Mouse (Mus musculus): ENCODE results near the gene Pkd1l2. TPM values are rescaled to one million over a fixed set of nuclear protein-coding genes. Genes with fewer than 3 reads are reported as not detected.

Gene Pkd1l2
- polyA plus RNA-seq, 1 experiment from 2014 or later = 0.06 TPM

DNA sequence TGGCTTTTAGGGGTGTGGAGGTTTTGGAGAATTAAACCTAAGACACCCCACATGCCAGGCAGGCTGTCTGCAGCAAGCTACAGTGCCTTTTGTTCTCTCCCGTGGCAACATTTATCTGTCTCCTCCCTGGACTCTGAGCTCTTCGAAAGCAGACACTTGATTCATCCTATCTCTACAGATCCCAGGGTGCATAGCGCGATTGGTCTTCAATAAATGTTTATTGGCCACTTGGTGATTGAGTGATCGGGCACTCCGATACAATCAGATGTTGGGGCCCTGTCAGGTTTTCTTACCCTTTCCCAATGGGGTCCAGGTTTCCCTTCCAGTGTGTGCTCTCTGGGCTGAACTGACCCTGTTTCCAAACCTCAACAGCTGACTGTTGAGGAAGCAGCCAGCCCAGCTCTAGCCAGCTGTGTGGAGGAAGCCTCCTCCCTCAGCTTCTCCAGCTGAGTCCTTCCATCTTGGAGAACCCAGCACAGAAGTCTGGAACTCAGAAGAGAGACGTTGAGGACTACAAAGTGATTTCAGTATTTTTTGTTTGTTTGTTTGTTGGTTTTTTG is 3.8 kb downstream of the Pkd1l2 start:
- Histone ChIP-seq H3K4me1 (no peaks in the 10 kb centered on the region), H3K4me2 (replicated peaks) (no peak overlapping the region), H3K9me3 (no peaks in the 10 kb centered on the region), H3K9ac (no peak overlapping the region), H3K36me3 (no peaks in the 10 kb centered on the region), H3K4me3 (no peak overlapping the region), H3K27ac (no peak overlapping the region), H3K27me3 (replicated peaks) (no peaks in the 10 kb centered on the region)
- 80% methylated on average over 7 of the region's 7 CpGs for WGBS
- no peak for ATAC-seq (ENCODE audit: low FRiP score, low read depth)

DNA sequence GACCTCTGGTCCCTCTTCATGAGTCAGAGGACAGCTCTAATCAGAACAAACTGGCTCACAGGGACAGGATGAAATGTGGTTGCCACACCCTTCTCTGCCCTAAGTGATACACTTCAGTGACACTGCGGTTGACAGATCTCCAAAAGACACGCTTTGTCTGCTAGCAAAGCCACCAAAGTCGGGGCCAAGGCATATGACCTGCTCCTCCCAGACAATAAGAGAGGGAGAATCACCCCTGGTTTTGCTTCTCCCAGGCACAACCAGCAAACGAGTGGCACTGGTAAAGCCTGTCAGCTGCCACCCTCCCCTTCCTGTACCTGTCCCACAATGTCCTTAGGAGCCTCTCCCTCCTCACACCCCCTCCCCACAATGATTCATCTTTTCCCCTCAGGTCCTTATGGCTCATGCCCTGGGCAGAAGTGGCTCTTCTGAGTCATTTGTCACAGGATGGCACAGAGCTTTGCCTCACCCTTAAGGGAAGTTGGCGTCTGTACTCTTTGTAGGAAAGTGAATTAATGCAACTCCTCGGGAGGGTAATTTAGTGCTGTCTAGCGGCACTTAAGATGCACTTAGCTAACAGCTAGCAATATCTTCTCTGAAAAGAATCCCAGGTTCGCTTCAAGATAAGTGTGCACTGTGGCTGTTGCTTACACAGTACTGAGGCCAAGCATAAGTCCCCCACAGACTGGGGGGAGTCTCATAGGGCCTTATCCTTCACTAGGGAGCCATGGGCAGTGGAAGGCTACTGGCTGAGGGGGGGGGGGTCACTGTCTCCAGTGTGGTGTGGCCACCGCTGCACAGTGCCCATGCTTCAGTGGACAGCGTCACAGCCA is 7.7 kb downstream of the Pkd1l2 start:
- H3K27me3 ChIP-seq (replicated peaks) = no peaks in the 10 kb centered on the region
- H3K4me2 ChIP-seq (replicated peaks) = no peak overlapping the region
- no peaks in the 10 kb centered on the region for H3K9me3 ChIP-seq
- 62% methylated on average over 10 of the region's 10 CpGs for WGBS
- no peak overlapping the region for H3K9ac ChIP-seq
- no peak overlapping the region for H3K27ac ChIP-seq
- H3K4me1 ChIP-seq = no peaks in the 10 kb centered on the region
- H3K4me3 ChIP-seq = no peak overlapping the region
- ATAC-seq (ENCODE audit: low FRiP score, low read depth) = no peak
- no peaks in the 10 kb centered on the region for H3K36me3 ChIP-seq

DNA sequence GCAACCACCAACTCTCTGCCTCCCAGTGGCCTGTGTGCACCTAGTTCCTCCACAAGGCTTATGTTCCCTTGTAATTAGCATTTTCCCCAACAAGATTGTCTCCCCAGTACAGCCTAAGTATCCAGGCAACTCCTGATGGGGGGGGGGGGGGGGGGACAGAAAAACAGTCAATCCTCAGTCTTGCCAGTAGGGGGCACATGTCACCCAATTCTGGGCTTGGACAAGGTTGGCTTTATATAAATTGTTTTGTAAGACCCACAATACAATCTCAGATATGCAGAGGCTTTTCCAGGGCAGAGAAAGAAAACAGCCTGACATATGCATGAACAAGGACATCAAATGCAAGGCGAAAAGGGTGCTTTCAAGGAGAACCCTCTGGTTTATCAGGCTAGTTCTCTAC is 12.5 kb downstream of the Pkd1l2 start:
- Histone ChIP-seq H3K4me3 (no peak overlapping the region), H3K36me3 (no peaks in the 10 kb centered on the region), H3K9ac (no peak overlapping the region), H3K27ac (no peak overlapping the region), H3K4me2 (replicated peaks) (no peak overlapping the region), H3K4me1 (no peaks in the 10 kb centered on the region), H3K27me3 (replicated peaks) (no peaks in the 10 kb centered on the region), H3K9me3 (no peaks in the 10 kb centered on the region)
- WGBS = 85% methylated on average over 1 of the region's 1 CpGs
- no peak for ATAC-seq (ENCODE audit: low FRiP score, low read depth)

DNA sequence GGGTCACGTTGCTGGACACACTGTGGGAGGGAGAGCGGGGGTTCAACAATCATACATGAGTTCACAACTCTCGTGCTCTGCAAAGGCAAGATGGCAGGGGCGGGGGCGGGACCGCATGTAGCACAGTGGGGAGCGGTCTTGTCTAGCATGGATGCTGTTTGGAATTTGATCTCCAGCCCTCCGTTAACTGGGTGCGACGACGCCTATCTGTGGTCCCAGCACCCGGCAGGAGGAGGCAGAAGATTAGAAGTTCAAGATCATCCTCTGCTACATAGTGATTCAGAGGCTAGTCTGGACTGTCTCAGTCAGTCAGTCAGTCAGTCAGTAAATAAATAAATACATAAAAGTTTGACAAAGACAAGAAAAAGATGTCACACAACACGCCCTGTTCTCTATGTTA is 14.0 kb downstream of the Pkd1l2 start:
- no peaks in the 10 kb centered on the region for H3K27me3 ChIP-seq (replicated peaks)
- H3K4me2 ChIP-seq (replicated peaks) = no peak overlapping the region
- no peaks in the 10 kb centered on the region for H3K9me3 ChIP-seq
- no peaks in the 10 kb centered on the region for H3K4me1 ChIP-seq
- ATAC-seq (ENCODE audit: low FRiP score, low read depth) = no peak
- no peak overlapping the region for H3K9ac ChIP-seq
- no peak overlapping the region for H3K27ac ChIP-seq
- H3K4me3 ChIP-seq = no peak overlapping the region
- H3K36me3 ChIP-seq = no peaks in the 10 kb centered on the region
- 84% methylated on average over 13 of the region's 13 CpGs for WGBS

DNA sequence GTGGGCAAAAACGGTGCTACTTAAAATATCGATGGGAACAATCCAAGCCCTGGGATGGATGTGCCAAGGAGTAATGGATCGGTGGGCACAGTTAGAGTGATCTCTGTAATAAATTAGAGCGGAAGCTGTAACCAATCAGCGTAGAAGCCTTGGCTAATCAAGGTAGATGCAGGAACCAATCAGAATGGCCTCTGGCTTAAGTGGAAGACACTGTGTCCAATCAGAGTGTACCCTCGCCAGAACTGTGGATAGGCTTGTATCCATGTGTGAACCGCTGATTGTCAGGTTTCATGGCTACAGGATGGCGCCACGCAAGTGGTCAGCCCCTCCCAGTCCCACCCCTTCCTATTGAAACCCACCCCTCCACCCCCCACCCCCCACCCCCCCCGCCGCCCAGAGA is 14.9 kb downstream of the Pkd1l2 start:
- no peaks in the 10 kb centered on the region for H3K36me3 ChIP-seq
- H3K4me3 ChIP-seq = no peak overlapping the region
- no peaks in the 10 kb centered on the region for H3K4me1 ChIP-seq
- no peak overlapping the region for H3K4me2 ChIP-seq (replicated peaks)
- H3K27me3 ChIP-seq (replicated peaks) = no peaks in the 10 kb centered on the region
- no peak overlapping the region for H3K27ac ChIP-seq
- no peak overlapping the region for H3K9ac ChIP-seq
- WGBS = 84% methylated on average over 11 of the region's 11 CpGs
- no peak for ATAC-seq (ENCODE audit: low FRiP score, low read depth)
- H3K9me3 ChIP-seq = peaks cover 2% of the 10 kb centered on the region

DNA sequence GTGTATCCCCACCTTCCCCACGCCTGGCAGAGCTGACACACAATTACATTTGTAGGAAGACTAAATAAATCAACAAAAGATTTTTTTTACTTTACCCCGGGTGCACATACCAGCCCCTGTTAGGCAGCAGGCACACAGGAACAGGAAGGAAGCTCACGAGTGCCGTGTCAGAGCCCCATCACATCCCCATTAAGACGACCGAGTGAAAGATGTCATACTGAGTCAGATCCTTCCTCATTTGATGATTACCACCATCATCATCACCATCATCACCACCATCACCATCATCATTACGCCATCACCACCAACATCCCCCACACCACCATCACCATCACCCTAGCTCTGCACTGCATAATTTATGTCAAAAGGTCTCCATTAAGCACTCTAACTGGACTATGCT is 15.3 kb downstream of the Pkd1l2 start:
- no peak for ATAC-seq (ENCODE audit: low FRiP score, low read depth)
- 90% methylated on average over 7 of the region's 7 CpGs for WGBS
- H3K36me3 ChIP-seq = no peaks in the 10 kb centered on the region
- no peak overlapping the region for H3K4me2 ChIP-seq (replicated peaks)
- peaks cover 6% of the 10 kb centered on the region for H3K9me3 ChIP-seq
- H3K27ac ChIP-seq = no peak overlapping the region
- H3K27me3 ChIP-seq (replicated peaks) = no peaks in the 10 kb centered on the region
- no peak overlapping the region for H3K4me3 ChIP-seq
- no peaks in the 10 kb centered on the region for H3K4me1 ChIP-seq
- no peak overlapping the region for H3K9ac ChIP-seq

DNA sequence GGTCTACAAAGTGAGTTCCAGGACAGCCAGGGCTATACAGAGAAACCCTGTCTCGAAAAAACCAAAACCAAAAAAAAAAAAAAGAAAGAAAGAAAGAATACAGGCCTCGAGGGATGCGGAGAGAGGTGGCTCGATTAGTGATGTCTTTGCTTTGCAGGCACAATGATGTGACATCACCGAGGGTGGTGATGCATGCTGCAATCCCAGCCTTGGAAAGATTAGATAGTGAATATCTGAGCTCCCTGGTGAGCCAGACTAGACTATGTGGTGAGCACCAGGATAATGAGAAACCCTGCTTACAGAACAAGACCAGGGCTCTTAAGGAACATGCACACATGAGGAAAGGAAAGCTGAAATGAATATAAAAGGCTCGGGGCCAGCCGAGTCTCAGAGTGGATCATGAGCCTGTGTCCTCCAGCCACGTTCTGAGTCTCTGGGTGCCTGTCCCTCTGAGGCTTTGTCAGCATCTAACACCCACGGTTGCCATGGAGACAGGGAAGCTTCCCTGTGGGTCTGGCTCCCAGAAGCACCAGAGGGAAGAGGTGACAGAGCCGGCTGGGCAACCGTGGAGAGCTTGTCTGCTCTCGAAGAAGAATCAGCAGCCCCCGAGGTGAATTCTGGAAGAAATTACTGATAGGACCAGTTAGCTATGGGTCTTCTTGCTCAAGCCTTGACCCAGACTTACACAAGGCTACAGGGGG is 20.9 kb downstream of the Pkd1l2 start:
- Histone ChIP-seq H3K9ac (no peak overlapping the region), H3K27ac (no peak overlapping the region), H3K9me3 (peaks cover 6% of the 10 kb centered on the region), H3K4me1 (no peaks in the 10 kb centered on the region), H3K27me3 (replicated peaks) (no peaks in the 10 kb centered on the region), H3K4me3 (no peak overlapping the region), H3K4me2 (replicated peaks) (no peak overlapping the region), H3K36me3 (no peaks in the 10 kb centered on the region)
- 64% methylated on average over 13 of the region's 13 CpGs for whole genome bisulfite sequencing
- no peak for ATAC-seq (ENCODE audit: low FRiP score, low read depth)

DNA sequence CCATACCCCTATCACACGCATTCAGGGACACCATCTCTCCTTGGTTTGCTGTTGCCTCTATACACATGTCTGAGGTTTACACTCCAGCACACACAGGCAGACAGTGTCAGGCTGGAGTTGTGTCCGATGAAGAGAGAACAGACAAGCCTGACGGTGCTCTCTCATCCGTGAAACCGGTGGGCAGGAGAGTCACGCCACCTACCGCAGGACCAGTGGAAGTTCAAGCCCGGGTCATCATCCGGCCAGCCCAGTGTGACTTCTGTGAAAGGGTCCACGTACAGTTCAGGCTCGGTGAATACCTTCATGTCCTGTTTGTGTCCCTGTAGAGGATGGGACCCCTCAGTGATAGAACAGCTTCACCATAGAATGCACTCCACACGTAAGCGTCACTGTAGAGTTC is 21.9 kb downstream of the Pkd1l2 start:
- Histone ChIP-seq H3K4me2 (replicated peaks) (no peak overlapping the region), H3K4me1 (no peaks in the 10 kb centered on the region), H3K9ac (no peak overlapping the region), H3K27me3 (replicated peaks) (no peaks in the 10 kb centered on the region), H3K27ac (no peak overlapping the region), H3K9me3 (peaks cover 6% of the 10 kb centered on the region), H3K4me3 (no peak overlapping the region), H3K36me3 (no peaks in the 10 kb centered on the region)
- WGBS = 80% methylated on average over 13 of the region's 13 CpGs
- ATAC-seq (ENCODE audit: low FRiP score, low read depth) = no peak

DNA sequence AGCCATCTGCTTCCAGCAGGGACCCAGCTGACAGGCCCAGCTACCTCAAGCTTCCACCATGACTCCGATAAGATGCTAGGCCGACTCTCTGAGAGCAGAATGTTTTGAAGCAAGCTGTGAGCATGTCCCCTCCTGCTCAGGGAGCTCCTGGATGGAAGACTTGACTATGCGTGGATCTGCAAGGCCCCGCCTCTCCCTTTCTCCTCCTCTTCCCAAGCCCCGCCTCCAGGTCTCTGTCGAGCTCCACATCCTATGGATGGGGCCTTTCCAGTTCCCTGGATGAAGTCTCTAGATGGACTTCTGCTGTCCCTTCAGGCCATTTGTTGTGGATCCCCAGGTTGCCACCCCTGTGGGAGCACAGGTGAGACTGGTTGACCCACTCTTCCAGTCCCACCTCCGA is 23.2 kb downstream of the Pkd1l2 start:
- ATAC-seq (ENCODE audit: low FRiP score, low read depth) = no peak
- Histone ChIP-seq H3K4me1 (no peaks in the 10 kb centered on the region), H3K9me3 (peaks cover 6% of the 10 kb centered on the region), H3K4me2 (replicated peaks) (no peak overlapping the region), H3K36me3 (no peaks in the 10 kb centered on the region), H3K9ac (no peak overlapping the region), H3K27ac (no peak overlapping the region), H3K4me3 (no peak overlapping the region), H3K27me3 (replicated peaks) (no peaks in the 10 kb centered on the region)
- WGBS = 74% methylated on average over 7 of the region's 7 CpGs

DNA sequence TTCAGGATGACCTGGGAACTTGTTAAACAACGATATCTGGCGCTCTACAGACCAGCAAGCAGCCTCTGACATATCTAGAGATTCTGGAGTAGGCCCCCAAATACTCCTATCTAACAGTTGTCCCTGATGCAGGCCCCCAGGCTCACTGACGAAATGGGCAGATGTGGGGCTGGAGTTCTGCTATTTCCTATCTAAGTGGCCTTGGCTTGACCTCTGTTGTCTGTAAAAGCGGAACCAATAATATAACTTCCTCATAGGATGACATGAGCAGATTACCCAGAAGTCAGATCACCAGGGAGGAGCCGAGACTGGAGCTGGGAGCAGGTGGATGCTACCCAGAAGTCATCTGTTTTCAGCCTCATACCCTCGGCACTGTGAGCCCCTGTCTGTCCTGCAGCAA is 27.2 kb downstream of the Pkd1l2 start:
- H3K27me3 ChIP-seq (replicated peaks) = no peaks in the 10 kb centered on the region
- H3K4me3 ChIP-seq = no peak overlapping the region
- H3K27ac ChIP-seq = no peak overlapping the region
- H3K9ac ChIP-seq = no peak overlapping the region
- H3K4me1 ChIP-seq = no peaks in the 10 kb centered on the region
- H3K4me2 ChIP-seq (replicated peaks) = no peak overlapping the region
- ATAC-seq (ENCODE audit: low FRiP score, low read depth) = no peak
- WGBS = 76% methylated on average over 6 of the region's 6 CpGs
- H3K9me3 ChIP-seq = no peaks in the 10 kb centered on the region
- H3K36me3 ChIP-seq = no peaks in the 10 kb centered on the region

DNA sequence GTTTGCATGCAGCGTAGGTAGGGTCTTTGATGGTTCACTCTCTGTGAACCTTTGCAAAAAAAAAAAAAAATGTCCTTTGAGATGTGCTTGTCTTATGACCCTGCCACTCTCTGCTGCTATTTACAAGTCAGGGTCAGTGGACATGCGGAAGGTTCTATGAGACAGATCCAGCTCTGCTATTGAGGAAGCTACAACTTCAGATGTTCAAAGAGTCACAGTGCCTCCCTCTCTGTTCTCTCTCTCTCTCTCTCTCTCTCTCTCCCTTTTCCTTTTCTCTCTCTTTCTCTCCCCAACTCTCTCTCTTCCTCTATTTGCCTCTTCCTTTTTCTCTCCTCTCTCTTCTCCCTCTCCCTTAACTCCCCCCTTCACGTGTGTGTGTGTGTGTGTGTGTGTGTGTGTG is 28.1 kb downstream of the Pkd1l2 start:
- no peak overlapping the region for H3K4me3 ChIP-seq
- H3K9ac ChIP-seq = no peak overlapping the region
- H3K27me3 ChIP-seq (replicated peaks) = no peaks in the 10 kb centered on the region
- H3K27ac ChIP-seq = no peak overlapping the region
- 83% methylated on average over 3 of the region's 3 CpGs for WGBS
- no peaks in the 10 kb centered on the region for H3K4me1 ChIP-seq
- no peaks in the 10 kb centered on the region for H3K36me3 ChIP-seq
- H3K4me2 ChIP-seq (replicated peaks) = no peak overlapping the region
- ATAC-seq (ENCODE audit: low FRiP score, low read depth) = no peak
- no peaks in the 10 kb centered on the region for H3K9me3 ChIP-seq

DNA sequence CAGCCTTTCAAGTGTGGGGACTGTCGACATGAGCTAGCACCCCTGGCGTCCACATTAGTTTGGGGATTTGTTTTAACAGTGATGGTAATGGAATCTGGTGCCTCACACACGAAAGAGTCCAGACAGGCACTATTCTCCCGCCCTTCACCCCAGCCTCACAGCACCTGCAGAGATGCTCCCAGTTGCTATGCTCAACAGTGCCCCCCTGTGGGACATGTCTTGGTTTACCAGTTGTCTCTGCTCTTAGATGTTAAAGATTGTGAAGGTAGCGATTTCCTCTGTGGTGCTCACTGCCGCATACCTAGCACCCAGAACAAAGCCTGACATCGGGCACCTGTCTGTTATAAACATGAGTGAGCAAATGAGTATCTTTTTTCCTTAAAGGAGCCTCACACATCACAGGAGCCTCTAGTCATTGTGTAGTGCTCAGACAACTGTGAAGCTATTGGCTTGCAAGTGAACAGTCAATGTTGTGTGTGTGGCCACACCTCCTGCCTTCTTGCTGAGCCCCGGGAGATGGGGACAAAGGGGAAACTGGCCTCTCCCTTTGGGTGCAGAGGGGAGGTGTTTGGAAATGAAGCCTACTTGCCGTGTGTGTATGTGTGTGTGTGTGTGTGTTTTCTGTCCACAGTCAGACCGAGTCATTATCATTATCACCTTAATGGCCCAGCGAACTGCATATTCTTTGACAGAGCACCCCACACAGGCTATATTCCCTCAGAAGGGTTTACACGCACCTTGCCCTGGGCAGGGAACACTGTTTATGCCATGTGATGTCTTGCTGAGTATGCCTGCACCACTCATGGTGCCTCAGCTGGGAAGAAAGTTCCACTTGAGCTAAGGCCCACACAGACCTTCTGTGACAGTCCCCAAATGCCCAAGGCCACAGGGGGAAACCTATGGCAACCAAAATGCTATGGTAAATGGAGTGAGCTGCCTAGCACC is 28.8 kb downstream of the Pkd1l2 start:
- Histone ChIP-seq H3K27me3 (replicated peaks) (no peaks in the 10 kb centered on the region), H3K9ac (no peak overlapping the region), H3K36me3 (no peaks in the 10 kb centered on the region), H3K4me3 (no peak overlapping the region), H3K4me1 (no peaks in the 10 kb centered on the region), H3K4me2 (replicated peaks) (no peak overlapping the region), H3K27ac (no peak overlapping the region), H3K9me3 (no peaks in the 10 kb centered on the region)
- 67% methylated on average over 12 of the region's 12 CpGs for WGBS
- no peak for ATAC-seq (ENCODE audit: low FRiP score, low read depth)
